Mouse (Mus musculus): ENCODE results near the gene Tmem119. TPM values are rescaled to one million over a fixed set of nuclear protein-coding genes. Genes with fewer than 3 reads are reported as not detected.

Tmem119 gene
- polyA plus RNA-seq, 1 experiment, result 13.5 TPM

DNA sequence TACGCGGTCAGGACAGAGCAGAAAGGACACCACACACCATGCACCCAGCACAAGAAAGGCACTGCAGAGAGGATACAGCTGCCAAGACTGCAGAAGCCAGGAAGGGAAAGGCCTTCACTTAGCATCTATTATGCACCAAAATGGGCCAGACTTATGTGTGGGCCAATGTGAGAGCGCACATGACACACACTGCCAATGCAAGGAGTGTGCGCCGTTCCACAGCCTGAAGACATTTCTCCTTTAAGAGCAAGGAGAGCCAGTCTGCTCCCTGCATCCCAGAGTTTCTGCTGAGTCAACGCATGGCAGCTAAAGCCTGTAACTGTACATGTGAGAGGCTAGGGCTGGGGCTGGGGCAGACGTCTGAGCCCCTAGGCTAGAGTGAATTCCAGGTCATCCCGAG is 31.5 kb downstream of the Tmem119 start:
- WGBS, result 90% methylated on average over 8 of the region's 8 CpGs

DNA sequence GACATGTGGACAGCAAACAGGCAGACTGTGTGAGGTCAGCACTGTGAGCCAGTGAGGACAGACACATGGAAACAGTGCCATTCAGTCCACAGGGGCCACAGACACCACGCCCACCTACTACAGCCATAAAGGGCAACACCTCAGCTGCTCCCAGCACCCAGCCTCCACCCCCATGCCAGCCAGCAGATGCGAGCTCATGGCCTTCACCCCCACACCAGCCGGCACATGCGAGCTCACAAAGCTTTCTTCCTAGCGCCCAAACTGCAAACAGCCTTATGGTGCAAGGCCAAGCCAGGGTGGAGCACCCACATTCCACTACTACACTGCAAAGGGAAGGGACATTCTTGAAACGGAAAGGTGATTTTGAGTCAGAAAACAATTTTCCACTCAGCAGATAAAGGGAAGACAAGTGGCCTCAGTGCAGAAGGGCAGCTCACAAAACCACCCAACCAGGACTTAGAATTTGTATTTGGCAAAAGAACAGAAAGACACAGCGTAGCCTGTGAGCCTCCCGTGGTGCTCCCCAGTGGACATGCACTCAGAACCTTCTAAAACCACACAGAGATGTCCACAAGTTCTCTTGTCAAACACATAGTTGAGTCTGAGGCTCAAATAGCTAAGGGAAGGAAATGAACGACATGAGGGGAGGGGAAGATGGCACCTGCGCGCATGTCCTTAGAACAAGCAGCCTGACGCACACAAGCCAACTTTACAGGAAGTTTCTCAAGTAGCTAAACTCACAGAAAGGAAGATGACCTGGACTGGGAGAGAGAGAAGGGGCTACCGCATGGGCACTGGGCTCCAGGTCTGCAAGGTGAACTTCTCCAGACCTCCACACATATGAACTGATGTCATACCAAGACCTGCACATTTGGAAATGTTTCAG is 34.4 kb downstream of the Tmem119 start:
- 65% methylated on average over 13 of the region's 13 CpGs for whole genome bisulfite sequencing
- H3K36me3 ChIP-seq (ENCODE audit: control insufficient read depth, insufficient read depth, low read length), result peaks cover 19% of the 10 kb centered on the region
- H3K27ac ChIP-seq (ENCODE audit: insufficient read depth, low read depth, low read length), result no peak overlapping the region
- no peak overlapping the region for H3K4me3 ChIP-seq (ENCODE audit: low read depth, low read length)
- no peaks in the 10 kb centered on the region for H3K27me3 ChIP-seq (ENCODE audit: control insufficient read depth, insufficient read depth, low read length)
- no peak for TF ChIP-seq CTCF (IDR thresholded peaks at IDR 0.05; ENCODE audit: extremely low read depth, insufficient read length, insufficient replicate concordance, low read depth, low read length)
- no peak for TF ChIP-seq POLR2A (IDR thresholded peaks at IDR 0.05; ENCODE audit: low read depth, low read length)
- H3K4me1 ChIP-seq (ENCODE audit: control insufficient read depth, insufficient read depth, insufficient read length, low read length), result no peaks in the 10 kb centered on the region; the same call in 1 of the 2 replicates

More for the DNA sequence above, 31.5 kb downstream of the Tmem119 start:
- Histone ChIP-seq H3K4me1 (ENCODE audit: control insufficient read depth, insufficient read depth, insufficient read length, low read length) (no peaks in the 10 kb centered on the region; the same call in 1 of the 2 replicates), H3K27me3 (ENCODE audit: control insufficient read depth, insufficient read depth, low read length) (no peaks in the 10 kb centered on the region), H3K4me3 (ENCODE audit: low read depth, low read length) (no peak overlapping the region), H3K27ac (ENCODE audit: insufficient read depth, low read depth, low read length) (no peak overlapping the region), H3K36me3 (ENCODE audit: control insufficient read depth, insufficient read depth, low read length) (peaks cover 11% of the 10 kb centered on the region; the same call in 1 of the 2 replicates)
- TF ChIP-seq CTCF (IDR thresholded peaks at IDR 0.05; ENCODE audit: extremely low read depth, insufficient read length, insufficient replicate concordance, low read depth, low read length) (no peak), POLR2A (IDR thresholded peaks at IDR 0.05; ENCODE audit: low read depth, low read length) (no peak)

DNA sequence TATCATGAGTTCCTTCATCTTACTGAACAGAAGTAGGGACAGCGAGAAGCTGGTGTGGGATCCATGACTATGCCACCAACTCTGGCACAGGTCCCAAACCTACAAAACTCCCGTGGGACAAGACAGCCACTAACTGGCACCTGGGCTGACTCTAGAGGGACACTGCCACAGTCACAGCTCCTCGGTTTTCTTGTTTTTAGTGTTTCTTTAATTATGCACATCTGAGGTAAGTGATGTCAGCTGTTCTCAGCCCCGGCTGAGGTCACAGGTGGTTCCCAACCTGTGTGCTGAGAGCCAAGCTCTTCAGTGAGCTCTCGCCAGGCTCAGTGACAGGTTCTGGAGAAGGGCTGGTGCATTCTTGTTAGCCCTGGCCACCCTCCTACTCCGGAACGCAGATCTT is 35.9 kb downstream of the Tmem119 start:
- no peaks in the 10 kb centered on the region for H3K27me3 ChIP-seq (ENCODE audit: control insufficient read depth, insufficient read depth, low read length)
- WGBS, result 85% methylated on average over 7 of the region's 7 CpGs
- TF ChIP-seq POLR2A (IDR thresholded peaks at IDR 0.05; ENCODE audit: low read depth, low read length) (no peak), CTCF (IDR thresholded peaks at IDR 0.05; ENCODE audit: extremely low read depth, insufficient read length, insufficient replicate concordance, low read depth, low read length) (no peak)
- H3K36me3 ChIP-seq (ENCODE audit: control insufficient read depth, insufficient read depth, low read length), result peaks cover 31% of the 10 kb centered on the region
- no peak overlapping the region for H3K27ac ChIP-seq (ENCODE audit: insufficient read depth, low read depth, low read length)
- no peaks in the 10 kb centered on the region for H3K4me1 ChIP-seq (ENCODE audit: control insufficient read depth, insufficient read depth, insufficient read length, low read length)
- H3K4me3 ChIP-seq (ENCODE audit: low read depth, low read length), result no peak overlapping the region

DNA sequence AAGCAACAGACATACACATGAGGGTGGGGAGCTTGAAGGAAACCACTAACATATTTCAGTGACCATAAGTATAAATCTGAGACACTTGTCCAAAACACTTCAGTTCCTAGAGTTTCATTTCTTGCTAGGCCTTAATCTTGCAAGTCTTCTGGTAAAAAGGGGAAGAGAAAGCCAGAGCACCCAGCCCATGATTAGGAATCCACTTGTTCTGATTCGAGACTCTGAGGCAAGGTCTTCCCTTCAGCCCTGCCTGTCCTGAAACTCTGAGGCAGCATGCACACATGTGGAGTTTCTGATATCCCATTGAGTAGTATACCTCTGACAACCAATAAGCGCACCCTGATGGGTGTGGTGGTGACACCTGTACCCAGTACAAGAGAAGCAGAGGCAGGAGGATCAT is 38.7 kb downstream of the Tmem119 start:
- WGBS, result 82% methylated on average over 2 of the region's 2 CpGs
- Histone ChIP-seq H3K27me3 (ENCODE audit: control insufficient read depth, insufficient read depth, low read length) (no peaks in the 10 kb centered on the region), H3K4me3 (ENCODE audit: low read depth, low read length) (no peak overlapping the region), H3K4me1 (ENCODE audit: control insufficient read depth, insufficient read depth, insufficient read length, low read length) (no peaks in the 10 kb centered on the region), H3K27ac (ENCODE audit: insufficient read depth, low read depth, low read length) (no peak overlapping the region), H3K36me3 (ENCODE audit: control insufficient read depth, insufficient read depth, low read length) (peaks cover 54% of the 10 kb centered on the region)
- TF ChIP-seq CTCF (IDR thresholded peaks at IDR 0.05; ENCODE audit: extremely low read depth, insufficient read length, insufficient replicate concordance, low read depth, low read length) (no peak), POLR2A (IDR thresholded peaks at IDR 0.05; ENCODE audit: low read depth, low read length) (no peak)

DNA sequence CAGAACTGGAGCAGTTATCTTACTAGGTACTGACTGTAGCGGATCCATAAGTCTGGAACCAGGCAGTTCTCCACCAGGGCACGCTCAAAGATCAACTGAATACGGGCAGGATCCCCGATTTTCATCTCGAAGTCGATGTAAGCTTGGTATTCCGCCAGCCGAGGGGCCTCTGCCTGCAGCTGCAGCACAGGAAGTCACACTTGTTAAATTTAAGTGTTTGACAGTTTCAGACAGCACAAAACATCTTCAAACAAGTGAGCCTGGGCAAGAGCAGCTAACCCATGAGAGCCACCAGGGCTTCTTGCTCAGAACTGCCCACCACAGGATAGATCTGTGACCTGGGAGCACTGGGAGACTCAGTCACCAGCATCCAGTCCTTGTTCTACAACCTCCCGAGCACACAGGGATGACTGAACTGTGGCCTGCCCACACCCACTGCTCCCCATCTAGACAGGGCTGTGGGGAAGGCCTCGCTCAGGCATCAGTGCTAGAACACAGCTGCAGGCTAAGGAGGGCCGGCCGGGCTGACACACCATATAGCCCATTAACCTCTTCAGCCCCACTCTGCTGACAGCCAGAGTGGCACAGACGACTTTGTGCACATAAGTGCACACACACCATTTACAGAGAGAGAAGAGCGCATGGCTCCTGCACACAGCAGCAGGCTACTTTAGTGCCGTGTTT is 44.8 kb downstream of the Tmem119 start:
- H3K4me1 ChIP-seq (ENCODE audit: control insufficient read depth, insufficient read depth, insufficient read length, low read length), result no peaks in the 10 kb centered on the region
- no peak overlapping the region for H3K4me3 ChIP-seq (ENCODE audit: low read depth, low read length)
- TF ChIP-seq POLR2A (IDR thresholded peaks at IDR 0.05; ENCODE audit: low read depth, low read length) (no peak), CTCF (IDR thresholded peaks at IDR 0.05; ENCODE audit: extremely low read depth, insufficient read length, insufficient replicate concordance, low read depth, low read length) (no peak)
- H3K27me3 ChIP-seq (ENCODE audit: control insufficient read depth, insufficient read depth, low read length), result no peaks in the 10 kb centered on the region
- H3K36me3 ChIP-seq (ENCODE audit: control insufficient read depth, insufficient read depth, low read length), result peaks cover 86% of the 10 kb centered on the region
- no peak overlapping the region for H3K27ac ChIP-seq (ENCODE audit: insufficient read depth, low read depth, low read length)
- 84% methylated on average over 15 of the region's 15 CpGs for WGBS

DNA sequence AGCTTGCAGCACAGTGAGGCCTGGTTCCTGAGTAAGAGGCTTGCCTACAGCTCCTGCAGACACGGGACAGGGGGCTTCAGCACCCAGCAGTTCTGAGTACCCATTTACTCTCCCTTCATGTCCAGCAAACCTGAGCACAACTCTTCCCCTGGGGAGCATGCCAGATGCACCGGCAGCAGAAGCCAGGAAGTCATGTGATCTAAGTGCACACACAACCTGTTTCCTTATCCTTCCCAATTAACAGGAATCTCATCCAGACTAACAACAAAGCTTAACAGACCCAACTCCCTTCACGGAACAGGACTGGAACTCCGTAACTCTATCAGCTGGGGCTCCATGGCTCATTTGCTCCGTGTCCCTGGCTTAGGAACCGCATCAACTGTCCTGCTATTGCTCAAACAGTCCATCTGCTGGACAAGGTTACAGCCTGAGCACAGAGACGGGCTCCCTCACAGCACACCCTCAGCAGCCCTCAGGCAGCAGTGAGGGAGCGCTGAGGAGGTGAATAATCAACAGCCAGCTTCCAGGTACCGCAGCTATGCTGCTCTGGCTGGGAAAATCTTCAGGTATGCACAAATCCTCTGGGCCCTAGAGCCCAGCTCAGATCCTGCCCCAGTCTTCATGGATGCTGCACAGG is 48.7 kb downstream of the Tmem119 start:
- Histone ChIP-seq H3K4me1 (ENCODE audit: control insufficient read depth, insufficient read depth, insufficient read length, low read length) (no peaks in the 10 kb centered on the region), H3K27ac (ENCODE audit: insufficient read depth, low read depth, low read length) (no peak overlapping the region), H3K36me3 (ENCODE audit: control insufficient read depth, insufficient read depth, low read length) (peaks cover 86% of the 10 kb centered on the region), H3K4me3 (ENCODE audit: low read depth, low read length) (no peak overlapping the region), H3K27me3 (ENCODE audit: control insufficient read depth, insufficient read depth, low read length) (no peaks in the 10 kb centered on the region)
- no peak for TF ChIP-seq POLR2A (IDR thresholded peaks at IDR 0.05; ENCODE audit: low read depth, low read length)
- no peak for TF ChIP-seq CTCF (IDR thresholded peaks at IDR 0.05; ENCODE audit: extremely low read depth, insufficient read length, insufficient replicate concordance, low read depth, low read length)
- WGBS, result 87% methylated on average over 9 of the region's 9 CpGs
